Mouse (Mus musculus): ENCODE results near the gene Tmem163. TPM values are rescaled to one million over a fixed set of nuclear protein-coding genes. Genes with fewer than 3 reads are reported as not detected.

The Tmem163 gene
- polyA plus RNA-seq (2017; shearing (Covaris generic)): not detected

DNA sequence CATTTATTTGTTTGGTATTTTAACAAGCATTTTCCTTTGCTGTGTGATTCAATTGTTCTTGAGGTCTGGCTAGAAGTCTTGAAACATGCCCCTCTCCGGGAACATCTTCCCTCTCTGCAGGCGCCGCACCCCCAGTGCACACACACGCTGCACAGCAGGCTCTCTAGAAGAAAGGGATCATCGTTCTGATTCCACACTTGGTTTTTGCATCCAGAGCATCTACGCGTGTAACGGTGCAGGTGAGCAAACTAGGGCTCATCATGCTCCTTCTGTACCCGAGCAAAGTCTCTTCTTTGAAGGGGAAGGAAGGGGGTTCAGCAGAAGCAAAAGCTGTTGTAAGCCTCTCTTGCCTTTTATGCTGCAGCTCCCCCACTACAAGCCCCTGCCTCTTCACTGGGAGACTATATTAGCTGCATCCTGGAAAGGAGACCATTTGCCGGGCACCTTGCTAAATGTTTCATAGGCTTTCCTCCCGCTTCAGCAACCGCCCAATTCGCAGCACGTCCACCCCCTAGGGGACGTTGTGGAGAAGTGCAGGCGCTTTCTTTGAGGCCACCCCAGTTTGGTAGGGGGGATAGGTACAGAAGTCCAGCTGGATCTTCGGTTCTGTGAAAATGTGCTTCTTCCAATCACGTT lies at the start of gene Tmem163:
Tmem163 (minus strand) TSS at position 51 of the 636 bp plus-strand sequence.

DNA sequence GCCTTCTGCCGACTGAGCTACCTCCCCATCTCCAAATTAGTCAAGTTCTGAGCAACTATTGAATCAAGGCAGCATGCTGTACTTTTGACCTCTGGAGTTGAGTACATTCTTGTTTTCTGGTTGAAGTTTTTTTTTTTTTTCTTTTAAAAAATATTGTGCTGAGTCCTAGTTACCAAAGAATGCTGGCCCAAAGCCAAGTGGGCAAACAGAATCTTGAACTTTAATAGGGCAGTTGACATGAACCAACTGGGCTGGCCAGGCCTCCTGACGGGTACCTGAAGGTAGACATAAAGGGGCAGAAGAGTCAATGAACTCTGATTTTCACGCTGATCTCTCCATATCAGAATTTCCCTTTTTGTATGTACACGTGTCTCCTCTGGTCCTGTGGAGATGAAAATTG lies 49.7 kb upstream of the Tmem163 start, which contains the start of gene Acmsd:
Acmsd (plus strand) TSS at position 318 of the 400 bp plus-strand sequence.

Other genes with a start within 250 kb of the Tmem163 start
- 0.14 TPM for gene Acmsd, start 49.9 kb upstream of the Tmem163 start, polyA plus RNA-seq (2017; shearing (Covaris generic))
- 126 TPM for gene Ccnt2, start 94.6 kb upstream of the Tmem163 start, polyA plus RNA-seq (2017; shearing (Covaris generic))
- gene Map3k19, start 175.5 kb upstream of the Tmem163 start, polyA plus RNA-seq (2017; shearing (Covaris generic)): 0.36 TPM
- 76.7 TPM for gene Rab3gap1, start 189.2 kb upstream of the Tmem163 start, polyA plus RNA-seq (2017; shearing (Covaris generic))